Mouse (Mus musculus): ENCODE results near the gene Mpp1.
"Not testable (repeated sequence)": the region's sequence is repeated elsewhere in the genome, so short reads cannot be mapped to it uniquely, and the experiment has no call there.

The Mpp1 gene

DNA sequence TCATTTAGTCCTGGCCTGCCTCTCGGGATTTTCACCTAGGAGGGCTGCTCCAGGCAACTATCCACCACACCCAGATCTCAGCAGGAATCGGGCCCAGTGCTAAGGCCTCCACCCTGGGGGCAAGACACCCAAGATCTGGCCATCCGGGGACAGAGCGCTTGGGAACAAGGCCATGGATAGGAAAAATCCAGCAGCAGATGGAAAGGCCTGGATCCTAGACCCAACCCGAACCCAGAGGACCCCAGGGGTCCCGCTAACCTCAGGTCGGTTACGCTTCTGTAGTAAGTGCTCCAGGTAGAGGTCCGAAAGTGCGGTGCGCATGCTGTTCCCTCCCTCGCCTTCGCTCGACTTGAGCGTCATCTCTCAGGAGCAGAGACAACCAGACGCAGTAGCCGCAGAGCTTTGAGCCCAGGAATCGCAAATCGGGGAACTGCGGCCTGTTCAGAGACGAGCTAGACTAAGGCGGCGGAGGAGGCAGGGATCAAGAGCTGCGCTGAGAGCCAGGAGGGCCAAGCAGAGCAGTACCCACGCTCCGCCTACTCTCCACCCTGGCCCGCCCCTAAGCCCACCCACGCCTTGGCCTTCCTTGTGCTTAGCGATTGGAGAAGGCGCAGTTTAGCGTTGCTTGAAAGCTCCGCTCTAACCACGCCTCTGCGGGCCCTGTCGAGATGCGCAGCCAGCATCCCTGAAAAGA is at the start of gene Mpp1:
Gene Mpp1 (minus strand): TSS at position 550 of the 694 bp plus-strand sequence.
- in situ Hi-C loops (cut with MboI), result no loop called here

- in situ Hi-C loops (cut with MboI), result no loop called here
Measured at GRCm38 (mm10) chrX:75163670-75164069, 32.9 kb upstream of the Mpp1 start, which contains the start of gene Smim9. Gene Smim9, minus strand, starts transcription at chrX:75163770.

DNA sequence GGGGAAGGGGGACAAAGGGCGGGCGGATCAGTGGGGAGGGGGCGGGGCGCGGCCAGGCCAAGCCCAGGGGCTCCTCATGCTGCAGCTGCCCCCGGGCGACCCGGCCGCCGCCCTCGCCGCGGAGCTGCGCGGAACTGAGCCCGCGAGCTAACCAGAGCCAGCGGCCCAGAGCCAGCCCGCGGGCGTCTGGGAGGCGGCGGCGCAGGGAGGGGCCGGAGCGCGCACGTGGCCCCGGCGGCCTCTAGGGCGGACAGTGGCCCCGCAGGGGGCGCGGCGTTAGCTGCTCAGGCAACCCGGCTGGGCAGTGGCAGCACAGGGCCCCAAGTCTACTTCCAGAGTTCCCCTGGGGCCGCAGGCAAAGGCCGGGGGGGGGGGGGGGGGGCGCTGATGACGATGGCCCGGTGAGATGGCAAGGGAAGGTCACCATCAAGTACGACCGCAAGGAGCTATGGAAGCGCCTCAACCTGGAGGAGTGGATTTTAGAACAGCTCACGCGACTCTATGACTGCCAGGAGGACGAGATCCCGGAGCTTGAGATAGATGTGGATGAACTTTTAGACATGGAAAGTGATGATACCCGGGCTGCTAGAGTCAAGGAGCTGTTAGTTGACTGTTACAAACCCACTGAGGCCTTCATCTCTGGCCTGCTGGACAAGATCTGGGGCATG is 24.9 kb upstream of the Mpp1 start:
- in situ Hi-C loops (cut with MboI), result no loop called here

DNA sequence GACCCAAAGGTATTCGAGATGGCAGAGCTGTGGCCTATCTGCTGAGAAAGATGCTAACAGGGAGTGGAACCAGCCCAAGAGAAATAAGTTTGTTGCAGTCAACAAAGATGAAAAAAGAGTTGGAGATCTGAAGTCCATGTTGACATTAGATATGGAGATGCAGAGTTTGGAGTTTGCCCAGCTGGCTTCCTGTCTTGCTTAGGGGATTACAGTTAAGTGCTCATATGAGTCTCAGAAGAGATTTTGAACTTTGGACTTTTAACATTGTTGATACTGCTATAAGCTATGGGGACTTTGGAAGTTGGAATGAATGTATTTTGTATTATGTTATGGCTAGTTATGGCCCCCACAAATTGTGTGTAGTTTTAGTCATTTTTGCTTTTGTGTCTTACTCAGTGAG is 21.4 kb upstream of the Mpp1 start:
- in situ Hi-C loops (cut with MboI), result no loop called here

DNA sequence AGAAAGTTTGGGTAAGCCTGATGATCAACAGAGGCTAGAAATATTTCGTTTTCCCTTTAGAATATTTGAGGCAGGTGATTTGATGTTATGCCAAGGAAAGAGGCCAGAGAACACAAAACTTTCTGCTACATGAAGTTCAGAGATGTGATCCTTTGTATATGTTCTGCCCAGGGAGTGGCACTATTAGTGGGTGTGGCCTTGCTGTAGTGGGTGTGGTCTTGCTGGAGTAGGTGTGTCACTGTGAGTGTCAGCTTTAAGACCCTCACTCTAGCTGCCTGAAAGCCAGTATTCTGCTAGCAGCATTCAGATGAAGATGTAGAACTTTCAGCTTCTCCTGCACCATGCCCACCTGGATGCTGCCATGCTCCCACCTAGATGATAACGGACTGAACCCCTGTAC is 19.5 kb upstream of the Mpp1 start:
- in situ Hi-C loops (cut with MboI), result no loop called here

DNA sequence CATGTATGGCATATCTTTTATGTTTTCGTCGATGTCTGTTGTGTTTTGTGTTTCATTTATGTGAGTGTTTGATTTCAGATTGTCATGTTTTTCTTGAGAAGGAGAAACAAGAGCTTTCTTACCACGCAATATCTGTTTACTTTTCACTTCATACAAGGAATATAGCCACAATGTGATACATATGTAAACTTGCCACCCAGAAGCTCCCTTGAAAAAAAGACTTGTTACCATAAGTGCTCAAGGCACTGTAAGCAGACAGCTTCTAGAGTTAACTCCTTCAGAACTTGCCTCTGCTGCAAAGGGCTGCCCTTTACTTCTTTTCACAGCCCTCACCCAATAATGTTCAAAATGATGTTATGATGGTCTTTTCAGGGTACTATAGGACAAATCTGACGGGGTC is 17.6 kb upstream of the Mpp1 start:
- in situ Hi-C loops (cut with MboI), result no loop called here

GRCm38 (mm10) chrX:75143124-75143555 is 12.3 kb upstream of the Mpp1 start:
- in situ Hi-C loops (cut with MboI), result not testable (repeated sequence)

GRCm38 (mm10) chrX:75138182-75138581 is 7.4 kb upstream of the Mpp1 start:
- in situ Hi-C loops (cut with MboI), result no loop called here

- in situ Hi-C loops (cut with MboI), result no loop called here
Measured at GRCm38 (mm10) chrX:75137729-75138128, 6.9 kb upstream of the Mpp1 start.

DNA sequence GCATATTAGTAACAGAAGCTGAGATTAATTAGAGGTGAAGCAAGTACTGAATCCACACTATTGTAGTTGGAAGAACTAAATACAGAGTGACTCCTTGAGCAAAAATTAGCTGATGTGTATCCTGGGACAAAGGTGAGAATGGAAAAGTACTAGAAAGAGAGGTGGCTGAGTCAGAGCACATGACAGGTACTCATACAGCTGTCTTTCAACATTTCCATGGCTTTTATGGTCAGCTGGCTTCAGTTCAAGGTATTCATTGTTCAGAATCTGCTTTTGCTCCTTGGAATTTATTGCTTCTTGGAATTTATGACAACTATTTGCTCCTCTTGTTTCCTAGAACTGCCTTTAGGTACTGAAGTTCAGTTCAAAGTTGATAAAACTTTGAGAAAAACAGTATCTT is 6.1 kb upstream of the Mpp1 start:
- in situ Hi-C loops (cut with MboI), result no loop called here

DNA sequence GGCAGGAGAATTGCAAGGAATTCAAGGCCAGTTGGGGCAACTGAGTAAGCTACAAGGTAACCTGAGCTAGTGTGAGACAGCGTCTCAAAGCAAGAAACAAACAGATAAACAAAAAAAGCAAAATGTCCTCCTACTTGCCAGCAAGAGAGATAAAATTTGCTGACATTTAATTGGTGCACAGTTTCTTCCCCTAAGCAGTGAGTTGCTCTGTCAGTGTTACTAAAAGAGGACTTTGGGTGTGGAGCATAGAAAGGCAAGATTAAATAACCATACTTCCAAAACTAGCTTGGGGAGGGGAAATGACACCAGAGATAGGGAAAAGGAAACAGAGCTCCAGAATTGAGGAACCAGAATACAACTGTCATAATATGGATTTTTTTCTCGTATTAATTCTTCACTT is 1.3 kb downstream of the Mpp1 start:
- in situ Hi-C loops (cut with MboI), result no loop called here

- in situ Hi-C loops (cut with MboI), result no loop called here
Measured at GRCm38 (mm10) chrX:75128333-75128980, 2.4 kb downstream of the Mpp1 start.

GRCm38 (mm10) chrX:75126893-75127292 is 3.9 kb downstream of the Mpp1 start:
- in situ Hi-C loops (cut with MboI), result no loop called here

DNA sequence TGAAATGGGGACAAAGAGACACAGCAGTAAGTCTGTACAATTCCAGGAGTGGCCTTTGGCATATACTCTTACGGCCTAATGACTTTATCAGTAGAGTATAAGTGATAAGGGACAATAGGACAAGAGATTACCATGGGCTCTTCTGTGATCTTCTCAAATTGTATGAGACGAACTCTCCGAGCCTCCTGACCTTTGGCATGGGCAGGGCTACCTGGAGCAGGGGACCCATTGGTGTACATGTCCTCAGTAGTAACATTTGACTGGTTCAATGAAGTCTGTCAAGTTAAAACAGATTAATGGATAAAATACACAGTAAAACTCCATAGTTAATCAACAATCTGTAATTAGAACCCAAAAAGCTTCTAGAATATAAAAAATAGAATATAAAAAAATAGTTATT is 5.2 kb downstream of the Mpp1 start:
- in situ Hi-C loops (cut with MboI), result no loop called here

DNA sequence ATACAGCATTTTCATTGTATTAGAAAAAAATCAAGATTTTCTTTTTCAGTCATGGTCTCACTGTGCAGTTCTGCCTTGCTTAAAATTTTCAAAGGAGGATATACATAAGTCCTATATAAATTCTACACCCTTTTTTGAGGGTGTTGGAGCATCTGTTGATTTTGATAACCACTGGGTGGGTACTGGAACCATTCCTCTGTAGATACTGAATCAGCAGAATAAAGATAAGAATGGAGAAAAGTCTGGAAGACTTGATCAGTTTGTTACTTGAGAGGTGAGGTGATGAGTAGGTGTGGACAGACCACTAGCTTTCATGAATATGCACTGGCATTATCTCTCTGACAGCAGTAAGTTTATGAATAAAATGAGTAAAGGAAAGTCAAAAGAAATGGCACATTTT is 15.3 kb downstream of the Mpp1 start:
- in situ Hi-C loops (cut with MboI), result no loop called here

DNA sequence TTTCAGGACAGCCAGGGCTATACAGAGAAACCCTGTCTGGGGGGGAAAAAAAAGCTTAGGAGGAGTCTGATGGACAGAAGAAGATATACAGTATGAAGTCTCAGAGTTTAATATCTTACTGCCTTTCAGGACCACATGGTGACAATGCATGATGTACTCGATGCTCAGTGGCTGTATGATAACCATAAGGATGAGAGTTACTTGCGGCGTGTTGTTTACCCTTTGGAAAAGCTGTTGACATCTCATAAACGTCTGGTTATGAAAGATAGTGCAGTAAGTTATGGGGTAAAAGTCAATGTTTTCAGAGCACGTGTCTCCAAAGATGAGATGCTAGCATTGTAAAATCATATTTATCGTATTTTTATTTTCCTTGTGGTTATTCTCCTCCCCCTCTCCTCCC is 28.5 kb downstream of the Mpp1 start:
- in situ Hi-C loops (cut with MboI), result no loop called here

GRCm38 (mm10) chrX:75098799-75099198 is 32.0 kb downstream of the Mpp1 start:
- in situ Hi-C loops (cut with MboI), result loop anchor here (25.0 kb wide), 1 partner anchor 661 kb away; the partner anchor contains the start of gene G6pdx

GRCm38 (mm10) chrX:75096163-75096770 is 34.5 kb downstream of the Mpp1 start:
- in situ Hi-C loops (cut with MboI), result loop anchor here (25.0 kb wide), 1 partner anchor 659 kb away; the partner anchor contains the start of gene G6pdx

DNA sequence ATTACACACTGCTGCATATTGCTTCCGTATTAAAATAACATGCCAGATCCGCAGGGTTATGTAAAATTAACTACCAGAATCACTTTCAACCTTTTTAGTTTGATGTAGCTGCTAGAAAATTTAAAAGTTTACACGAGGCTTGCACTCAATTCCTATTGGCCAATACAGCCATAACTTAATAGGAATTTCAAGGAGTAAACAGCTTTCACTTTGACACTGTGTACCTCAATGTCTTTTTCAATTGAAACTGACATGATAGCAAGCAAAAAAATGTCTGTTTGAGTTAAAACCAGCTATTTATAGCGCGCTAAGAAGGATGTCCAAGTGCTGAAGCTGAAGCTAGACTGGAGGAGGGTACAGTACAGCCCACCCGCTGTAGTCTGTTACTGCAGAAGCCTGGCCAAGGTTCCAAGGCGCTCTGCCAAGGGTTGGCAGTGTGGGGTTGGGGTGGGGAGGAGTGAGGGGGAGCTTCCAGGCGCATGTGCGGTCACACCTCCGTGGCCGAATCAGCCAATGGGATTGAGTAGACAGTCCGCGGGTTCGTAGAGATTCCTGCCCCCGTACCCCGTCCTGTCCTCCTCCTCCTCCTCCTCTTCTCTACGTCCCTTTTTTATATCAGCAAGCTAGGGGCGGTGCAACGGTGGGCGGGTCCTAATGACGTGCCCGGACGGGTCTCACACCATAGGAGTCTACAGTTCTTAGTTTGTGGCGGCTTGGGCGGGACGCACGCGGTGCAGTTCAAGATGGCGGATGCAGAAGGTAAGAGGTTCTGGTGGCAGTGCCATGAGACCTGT is 35.2 kb downstream of the Mpp1 start, which contains the start of gene Dkc1:
Gene Dkc1 (plus strand): TSS at position 486 of the 794 bp plus-strand sequence.
- in situ Hi-C loops (cut with MboI), result loop anchor here (25.0 kb wide), 1 partner anchor 658 kb away; the partner anchor contains the start of gene G6pdx

GRCm38 (mm10) chrX:75085654-75086053 is 45.2 kb downstream of the Mpp1 start:
- in situ Hi-C loops (cut with MboI), result loop anchor here (25.0 kb wide), 1 partner anchor 648 kb away; the partner anchor contains the start of gene G6pdx
